Mouse (Mus musculus) midbrain, embryonic 15.5 days (tissue): ENCODE measurements at regions not wholly inside any gene's neighbourhood (a gene's known extent, or its start where the extent isn't known, plus 50 kb on each side); places are given as distances from the start of the nearest gene placed in this dataset.

Source experiments
- ATAC-seq: fragments of 200-750 bp; cut with Nextera tagmentation; replicated peaks from 2 replicates; pipeline ENCODE4 v1.8.0; 2017; ENCODE audit warnings: moderate TSS enrichment
- H3K27ac ChIP-seq: fragments of 300-500 bp; sonication (generic); 2 replicates; pipeline ENCODE4 v1.5.1; 2015; ENCODE audit warnings: mild to moderate bottlenecking, inconsistent platforms
- H3K27me3 ChIP-seq: fragments of 300-500 bp; sonication (generic); replicated peaks from 2 replicates; pipeline ENCODE4 v1.6.1; 2015; ENCODE audit warnings: inconsistent platforms
- H3K36me3 ChIP-seq: fragments of 300-500 bp; sonication (generic); replicated peaks from 2 replicates; pipeline ENCODE4 v1.6.1; 2015; ENCODE audit warnings: inconsistent platforms
- H3K4me1 ChIP-seq: fragments of 300-500 bp; sonication (generic); 2 replicates; pipeline ENCODE4 v1.6.1; 2015; ENCODE audit warnings: inconsistent platforms
- H3K4me2 ChIP-seq: fragments of 300-500 bp; sonication (generic); 2 replicates; pipeline ENCODE4 v1.6.1; 2015; ENCODE audit warnings: inconsistent platforms, mild to moderate bottlenecking, moderate library complexity
- H3K4me3 ChIP-seq: fragments of 300-500 bp; sonication (generic); 2 replicates; pipeline ENCODE4 v1.5.1; 2015; ENCODE audit warnings: mild to moderate bottlenecking, inconsistent platforms
- H3K9ac ChIP-seq: fragments of 300-500 bp; sonication (generic); 2 replicates; pipeline ENCODE4 v1.6.1; 2015; ENCODE audit warnings: mild to moderate bottlenecking, inconsistent platforms
- H3K9me3 ChIP-seq: fragments of 300-500 bp; sonication (generic); 2 replicates; pipeline ENCODE4 v1.6.1; 2016; ENCODE audit warnings: inconsistent platforms
- WGBS: fragments of 180-500 bp; shearing (Covaris S2); methylation state at CpG from one replicate; pipeline ENCODE4 v1.1.7; 2015; ENCODE audit warnings: mixed read lengths; 5-methylcytosine and 5-hydroxymethylcytosine counted together

GRCm38 (mm10) chr1:78980051-78980450, 163.5 kb downstream of the Kcne4 start:
- peak; percentile 95 for ATAC-seq
- 56% methylated on average over 4 of the region's 4 CpGs for WGBS
- Histone ChIP-seq H3K36me3 (no peaks in the 10 kb centered on the region), H3K9ac (no peak overlapping the region), H3K4me3 (no peak overlapping the region), H3K4me1 (no peaks in the 10 kb centered on the region), H3K9me3 (no peaks in the 10 kb centered on the region), H3K27ac (no peak overlapping the region), H3K4me2 (no peak overlapping the region), H3K27me3 (no peaks in the 10 kb centered on the region)
